Mouse (Mus musculus) limb, embryonic 13.5 days (tissue): ENCODE results near the gene Lair1. TPM values are rescaled to one million over a fixed set of nuclear protein-coding genes. Genes with fewer than 3 reads are reported as not detected.

Source experiments
- polyA plus RNA-seq: library from polyadenylated mRNA; unstranded; fragments of >200 nt; fragmentation: Nextera tagmentation; extraction: Ambion mirVana; gene quantifications from 2 replicates; pipeline ENCODE4 v1.2.1, GENCODE M21; 2015

Lair1 gene
- polyA plus RNA-seq, 1 experiment from 2014 or later: 0.52 TPM

Other genes starting within 250 kb of the Lair1 start
- not detected in 2 replicates for gene Gm15448, start 237.5 kb downstream of the Lair1 start, polyA plus RNA-seq
- 0.08 and 0.14 TPM in 2 replicates for gene Pira2, start 218.2 kb downstream of the Lair1 start, polyA plus RNA-seq
- gene Gm14548, start 165.1 kb downstream of the Lair1 start, polyA plus RNA-seq: not detected in 2 replicates
- gene Lilra6, start 147.7 kb downstream of the Lair1 start, polyA plus RNA-seq: 0.06 TPM in 1 of 2 replicates, not detected in the other
- gene Ttyh1, start 56.2 kb upstream of the Lair1 start, polyA plus RNA-seq: 2.0 and 2.3 TPM in 2 replicates
- 59.1 and 64.4 TPM in 2 replicates for gene Leng8, start 73.8 kb upstream of the Lair1 start, polyA plus RNA-seq
- gene Leng9, start 87.2 kb upstream of the Lair1 start, polyA plus RNA-seq: 4.6 and 4.9 TPM in 2 replicates
- gene Cdc42ep5, start 101.7 kb upstream of the Lair1 start, polyA plus RNA-seq: 70.9 and 74.3 TPM in 2 replicates
- gene Lilra5, start 174.6 kb upstream of the Lair1 start, polyA plus RNA-seq: 0.06 and 0.09 TPM in 2 replicates